Mouse (Mus musculus) gastrocnemius, postnatal 14 days (tissue): ENCODE measurements around the gene Ccdc93. TPM values are rescaled to one million over a fixed set of nuclear protein-coding genes. Genes with fewer than 3 reads are reported as not detected.

ENCODE experiments used
- DNase-seq: peaks from one replicate; pipeline ENCODE4 v3.0.0; 2021; ENCODE audit warnings: mixed read lengths
- intact Hi-C: fragments of 180-260 bp; cut with DNase I; formaldehyde crosslinking; loops from one replicate; pipeline ENCODE4 v1.15.1; 2025; ENCODE audit warnings: low total_unique reads
- total RNA-seq, 2 experiments: library from RNA; stranded (reverse); gene quantifications; 2 replicates each; pipeline ENCODE4 v1.2.3; 2021

Ccdc93 gene
- total RNA-seq, 2 experiments from 2014 or later, result 9.5 to 10.8 TPM

DNA sequence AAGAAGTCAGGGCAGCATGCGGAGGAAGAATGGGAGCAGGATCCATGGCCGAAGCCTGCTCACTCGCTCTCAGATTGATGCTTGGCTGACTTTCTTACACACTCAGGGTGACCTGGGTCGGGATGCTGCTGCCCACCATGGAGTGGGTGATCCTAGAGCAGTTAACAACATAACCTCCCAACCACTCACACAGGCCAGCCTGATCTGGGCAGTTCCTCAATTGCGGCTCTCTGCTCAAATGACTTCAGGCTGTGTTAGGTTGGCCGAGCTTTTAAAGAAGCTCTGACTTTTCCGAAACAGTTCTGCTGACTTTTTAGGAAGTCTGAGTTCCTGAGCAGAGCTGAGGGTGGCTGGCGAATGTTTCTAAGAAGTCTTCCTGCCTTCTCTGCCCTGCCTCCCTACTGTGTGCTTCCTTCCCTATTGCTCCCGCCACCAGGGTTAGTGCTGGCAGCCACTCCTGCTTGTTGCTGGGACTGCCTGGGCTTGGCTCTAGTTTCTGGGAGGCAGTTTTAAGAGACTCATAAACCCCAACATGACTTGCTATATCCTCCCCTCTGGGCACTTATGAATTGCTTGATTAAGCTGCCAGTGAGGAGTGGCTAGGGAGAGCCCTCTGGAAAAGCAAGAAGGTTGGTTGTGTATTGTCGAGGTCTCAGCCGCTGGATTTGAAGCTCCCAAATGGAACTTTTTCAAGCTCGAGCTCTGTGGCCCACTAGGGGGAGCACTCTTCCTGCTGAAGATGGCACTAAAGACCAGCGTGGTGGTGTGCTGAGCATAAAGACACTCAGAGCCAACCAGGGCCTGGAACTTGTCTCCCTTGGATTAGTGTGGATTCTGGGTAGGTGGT lies 9.9 kb downstream of the Ccdc93 start:
- DNase-seq, result peak; percentile 57
- intact Hi-C loops, result loop anchor here (5.0 to 10.0 kb wide), 2 partner anchors 52 to 104 kb away; no protein-coding TSS in a partner anchor

GRCm38 (mm10) chr1:121444147-121444546 lies 13.3 kb downstream of the Ccdc93 start:
- intact Hi-C loops, result loop anchor here (5.0 to 10.0 kb wide), 2 partner anchors 48 to 101 kb away; no protein-coding TSS in a partner anchor
- DNase-seq, result no peak

DNA sequence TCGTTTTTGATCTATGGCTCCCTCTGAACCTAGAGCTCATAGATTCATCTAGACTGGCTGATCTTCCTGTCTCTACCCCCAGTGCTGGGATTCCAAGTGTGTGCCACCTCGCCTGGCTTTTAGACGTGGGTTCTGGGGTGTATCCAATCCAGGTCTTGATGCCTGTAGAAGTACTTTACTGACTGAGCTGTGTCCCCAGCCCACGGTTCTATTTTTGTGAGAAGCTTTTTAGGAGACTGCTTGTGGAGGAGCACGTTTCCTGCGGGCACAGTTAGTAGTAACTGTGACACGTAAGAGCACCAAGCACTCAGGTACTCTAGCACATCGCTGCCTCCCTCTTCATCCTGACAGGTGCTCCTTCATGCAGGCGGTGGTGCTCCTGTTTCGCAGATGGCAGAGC lies 16.4 kb downstream of the Ccdc93 start:
- intact Hi-C loops, result loop anchor here (10.0 kb wide), 1 partner anchor 98 kb away; no protein-coding TSS in a partner anchor
- DNase-seq, result no peak

DNA sequence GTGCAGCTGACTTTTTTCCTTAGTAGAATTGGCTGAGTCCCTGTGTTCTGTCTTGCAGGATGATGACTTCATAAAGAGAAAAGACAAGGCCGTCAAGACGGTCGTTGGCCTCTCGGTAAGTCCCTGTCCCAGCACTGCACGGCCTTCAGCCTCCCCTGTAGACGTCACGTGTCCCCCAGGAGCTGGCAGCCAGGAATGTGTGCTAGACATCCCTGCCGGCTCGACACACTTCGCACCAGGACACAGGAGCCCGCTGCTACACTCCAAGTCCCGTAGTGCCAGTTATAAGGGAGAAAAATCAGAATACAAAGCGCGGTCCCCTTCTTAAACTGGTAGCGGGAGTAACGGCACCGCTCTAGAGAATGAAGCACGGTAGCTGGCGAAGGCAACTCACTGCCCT lies 17.3 kb downstream of the Ccdc93 start:
- intact Hi-C loops, result loop anchor here (10.0 kb wide), 1 partner anchor 97 kb away; no protein-coding TSS in a partner anchor
- no peak for DNase-seq

- intact Hi-C loops, result no loop called here
- DNase-seq, result no peak
Measured at GRCm38 (mm10) chr1:121451009-121451408, 20.2 kb downstream of the Ccdc93 start.

DNA sequence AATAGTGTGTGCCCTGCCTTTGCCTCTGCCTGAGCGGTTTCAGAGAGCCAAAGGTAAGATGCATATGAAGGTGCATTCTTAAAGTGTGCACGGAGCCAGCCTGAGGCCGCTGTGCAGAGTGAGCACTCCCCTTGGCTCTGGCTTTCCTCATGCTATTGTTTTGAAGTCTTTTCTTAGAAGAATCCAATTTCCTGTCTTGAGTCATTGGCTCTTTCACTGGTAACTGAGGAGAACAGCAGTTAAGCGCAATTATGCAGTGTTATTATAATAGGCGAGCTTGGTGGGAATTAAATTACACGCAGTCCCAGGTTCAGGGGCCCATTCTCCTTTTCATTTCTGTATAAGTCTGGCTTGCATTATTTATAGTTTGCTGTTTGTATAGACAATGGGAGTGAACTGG lies 21.6 kb downstream of the Ccdc93 start:
- intact Hi-C loops, result no loop called here
- no peak for DNase-seq

DNA sequence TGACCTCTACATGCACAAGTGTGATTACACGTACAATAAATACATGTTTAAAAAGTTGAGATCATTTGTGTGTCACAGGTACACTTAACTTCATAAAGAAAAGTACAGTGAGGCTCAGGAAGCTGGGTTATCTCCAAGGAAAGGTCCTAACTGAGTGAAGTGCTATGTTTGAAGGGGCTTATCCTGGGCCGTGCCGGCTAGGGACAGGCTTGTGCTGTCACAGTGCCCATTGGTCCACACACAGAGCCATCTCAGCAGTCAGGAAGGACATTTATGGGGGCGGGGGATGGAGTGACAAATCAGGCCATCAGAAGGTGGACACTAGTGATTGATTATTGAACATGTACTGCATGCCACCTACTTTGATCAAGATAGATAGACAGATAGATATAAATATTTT lies 22.2 kb downstream of the Ccdc93 start:
- DNase-seq, result no peak
- intact Hi-C loops, result no loop called here

DNA sequence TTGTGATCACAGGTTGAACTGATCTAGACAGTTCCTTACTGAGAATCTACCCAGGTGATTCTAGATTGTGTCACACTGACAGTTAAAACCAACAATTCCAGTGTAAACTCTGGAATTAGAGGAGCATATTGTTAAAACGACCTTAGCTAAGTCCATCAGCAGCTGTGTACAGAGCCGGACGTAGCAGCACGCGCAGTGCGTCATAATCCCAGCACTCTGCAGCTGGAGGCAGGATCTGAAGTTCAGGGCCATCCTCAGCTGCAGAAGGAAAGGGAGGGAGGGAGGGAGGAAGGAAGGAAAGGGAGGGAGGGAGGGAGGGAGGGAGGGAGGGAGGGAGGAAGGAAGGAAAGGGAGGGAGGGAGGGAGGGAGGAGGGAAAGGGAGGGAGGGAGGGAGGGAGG lies 24.1 kb downstream of the Ccdc93 start:
- intact Hi-C loops, result no loop called here
- DNase-seq, result no peak

GRCm38 (mm10) chr1:121460077-121460476 lies 29.2 kb downstream of the Ccdc93 start:
- no peak for DNase-seq
- intact Hi-C loops, result no loop called here

GRCm38 (mm10) chr1:121461895-121462294 lies 31.0 kb downstream of the Ccdc93 start:
- intact Hi-C loops, result no loop called here

GRCm38 (mm10) chr1:121462643-121463042 lies 31.8 kb downstream of the Ccdc93 start:
- intact Hi-C loops, result no loop called here
- no peak for DNase-seq

More at GRCm38 (mm10) chr1:121461895-121462294, 31.0 kb downstream of the Ccdc93 start:
- DNase-seq, result no peak

GRCm38 (mm10) chr1:121463806-121464205 lies 33.0 kb downstream of the Ccdc93 start:
- intact Hi-C loops, result no loop called here
- DNase-seq, result no peak

DNA sequence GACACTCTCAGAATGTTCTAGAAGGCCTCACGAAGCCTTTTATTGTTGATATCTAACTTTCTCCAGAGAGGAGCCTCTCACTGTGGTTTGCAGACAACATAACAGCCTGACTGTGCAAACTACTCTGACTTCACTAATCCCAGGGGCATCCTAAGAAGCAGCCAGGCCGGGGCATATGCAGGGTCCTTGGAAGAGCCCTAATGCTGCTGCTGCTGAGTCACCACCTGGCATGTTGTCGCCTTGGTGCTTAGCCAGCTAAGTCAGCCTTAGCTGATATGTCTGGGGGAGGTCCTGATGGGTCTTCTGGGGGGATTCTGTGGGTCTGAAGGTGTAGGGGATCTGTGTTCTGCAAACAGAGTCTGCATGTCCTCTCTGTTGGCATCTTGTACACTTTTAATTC lies 35.4 kb downstream of the Ccdc93 start:
- DNase-seq, result no peak
- intact Hi-C loops, result no loop called here

DNA sequence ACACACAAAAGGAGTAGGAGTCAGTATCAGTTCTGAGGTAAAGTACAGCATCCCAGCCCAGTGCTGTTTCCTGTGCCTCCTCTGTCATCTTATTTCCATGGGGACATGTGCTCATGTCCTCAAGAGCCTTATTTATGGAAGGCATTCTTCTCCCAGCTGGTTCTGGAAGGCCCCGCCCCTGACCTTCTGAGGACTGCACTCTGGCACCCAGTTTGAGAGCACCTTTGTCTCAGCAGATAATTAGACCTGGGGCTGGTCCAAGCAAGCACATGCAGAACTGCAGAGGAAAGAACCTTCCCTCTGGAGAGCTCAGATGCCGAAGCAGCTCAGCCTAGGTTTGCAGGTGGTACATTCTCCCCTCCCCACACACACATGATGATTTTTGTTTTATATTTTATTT lies 37.4 kb downstream of the Ccdc93 start:
- DNase-seq, result no peak
- intact Hi-C loops, result no loop called here

DNA sequence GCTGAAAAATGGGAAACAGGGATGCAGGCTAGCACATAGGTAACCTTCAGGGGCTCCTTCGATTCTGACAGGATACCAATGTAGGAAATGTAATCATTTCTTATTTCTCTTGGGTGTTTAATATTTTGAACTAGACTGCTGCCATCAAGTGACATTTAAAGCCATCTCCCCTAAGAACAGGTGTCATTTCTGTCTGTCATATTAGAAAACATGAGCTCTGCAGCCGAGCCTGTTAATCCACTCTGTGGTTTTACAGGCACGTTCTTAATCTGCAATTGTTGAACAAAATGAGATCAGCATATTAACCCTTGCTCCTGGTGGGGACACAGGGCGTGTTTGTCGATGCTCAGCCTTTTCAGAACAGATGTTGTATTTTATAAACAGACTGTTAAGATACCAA lies 40.7 kb downstream of the Ccdc93 start:
- no peak for DNase-seq
- intact Hi-C loops, result no loop called here

DNA sequence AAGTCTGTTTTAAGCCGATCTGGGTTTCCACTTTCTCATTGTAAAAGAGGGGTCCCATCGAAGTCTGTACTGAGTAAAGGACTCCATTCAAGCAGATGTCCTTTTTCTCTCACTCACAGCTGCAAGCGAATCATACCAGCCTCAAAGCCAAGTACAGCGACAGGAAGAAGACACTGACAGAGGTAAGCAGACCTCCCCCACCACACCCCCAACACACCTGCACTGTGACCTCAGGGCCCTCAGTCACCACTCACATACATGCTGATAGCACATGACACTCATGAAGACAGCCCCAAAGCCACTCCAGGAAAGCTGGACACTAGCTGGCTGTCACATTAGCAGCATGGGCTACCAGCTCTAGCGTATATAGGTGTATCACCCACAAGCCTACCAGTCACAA lies 46.9 kb downstream of the Ccdc93 start:
- no peak for DNase-seq
- intact Hi-C loops, result no loop called here

GRCm38 (mm10) chr1:121478284-121478980 lies 47.6 kb downstream of the Ccdc93 start:
- no peak for DNase-seq
- intact Hi-C loops, result no loop called here

DNA sequence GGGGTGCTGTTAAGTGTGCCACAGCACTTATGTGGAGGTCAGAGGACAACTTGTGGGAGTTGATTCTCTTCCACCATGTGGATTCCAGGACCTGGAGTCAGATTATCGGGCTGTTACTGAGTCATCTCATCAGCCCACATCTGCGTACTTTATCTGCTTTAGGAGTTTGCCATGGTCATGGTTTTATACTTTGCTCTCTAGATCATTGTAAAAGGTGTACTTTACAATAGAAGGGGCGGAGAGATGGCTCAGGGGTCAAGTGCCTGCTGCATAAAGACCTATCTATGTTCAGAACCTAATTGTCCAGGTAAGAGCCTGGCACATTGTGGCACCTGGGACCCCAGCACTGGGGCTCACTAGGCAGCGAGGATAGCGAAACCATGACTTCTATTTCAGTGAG lies 48.6 kb downstream of the Ccdc93 start:
- no peak for DNase-seq
- intact Hi-C loops, result no loop called here

DNA sequence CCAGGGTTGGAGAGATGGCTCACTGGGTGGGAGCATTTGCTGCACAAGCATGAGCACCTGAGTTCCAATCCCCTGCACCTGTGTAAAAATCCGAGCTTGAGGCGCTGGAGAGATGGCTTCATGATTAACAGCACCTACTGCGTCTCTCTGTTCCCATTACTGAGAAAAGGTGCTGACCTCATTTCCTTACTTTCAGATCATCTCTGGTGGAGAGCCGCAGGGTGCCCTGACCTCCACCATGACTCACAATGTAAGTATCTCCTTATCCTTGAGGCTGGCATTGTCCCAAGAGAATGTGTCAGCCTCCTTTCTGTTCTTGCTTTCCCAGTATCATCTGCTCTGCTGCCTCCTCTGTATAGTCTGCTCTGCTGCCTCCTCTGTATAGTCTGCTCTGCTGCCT lies 52.2 kb downstream of the Ccdc93 start:
- intact Hi-C loops, result no loop called here
- DNase-seq, result no peak

DNA sequence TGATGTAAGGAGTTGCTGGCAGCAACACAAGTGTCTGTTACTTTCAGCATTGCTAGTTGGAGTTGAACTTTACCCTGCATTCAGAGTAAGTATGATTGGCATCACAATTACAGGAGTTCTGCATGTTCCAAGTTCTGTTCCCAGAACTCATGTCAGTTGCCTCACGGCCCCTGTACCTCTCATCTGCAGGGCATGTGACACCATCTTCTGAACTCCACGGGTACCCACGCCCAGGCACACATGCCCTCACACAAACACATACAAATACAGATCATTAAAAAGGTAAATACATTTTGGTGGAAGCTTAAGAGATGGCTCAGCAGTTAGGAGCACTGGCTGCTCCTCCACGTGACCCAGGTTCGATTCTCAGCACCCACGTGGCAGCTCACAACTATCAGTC lies 56.0 kb downstream of the Ccdc93 start:
- DNase-seq, result no peak
- intact Hi-C loops, result no loop called here

DNA sequence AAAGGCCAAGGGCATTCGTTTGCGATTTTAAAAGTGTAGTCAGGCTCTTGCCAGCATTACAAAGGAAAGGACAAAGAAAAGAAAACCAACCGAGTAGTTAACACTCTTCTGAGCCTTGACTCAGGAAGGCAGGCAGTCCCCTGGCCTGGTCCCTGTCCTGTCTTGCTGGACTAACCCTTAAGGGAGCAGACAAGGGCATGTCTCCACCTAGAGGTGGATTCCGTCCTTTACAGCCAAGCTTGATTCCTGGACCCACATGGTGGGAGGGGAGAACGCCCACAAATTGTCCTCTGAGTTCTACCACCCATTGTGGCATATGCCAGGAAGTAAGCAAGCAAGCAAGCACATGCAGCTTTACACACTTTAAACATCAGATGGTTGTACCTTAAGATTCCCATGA lies 59.4 kb downstream of the Ccdc93 start:
- peak; percentile 18 for DNase-seq
- intact Hi-C loops, result loop anchor here (5.0 kb wide), 1 partner anchor 48 kb away; no protein-coding TSS in a partner anchor
